15 mouse cellular contexts compared by ENCODE assay signal in genomic region chr15:27683206-27683605, GRCm38 (mm10).
"Had no signal": no experiment of that assay in that cellular context is flagged by ENCODE, and none has a peak within 500 bp of the region (broad histone marks: within the 10 kb centered on the region; RNA-seq: fewer than 3 reads in every experiment).

No protein-coding gene starts in this region.

- H3K36me3 ChIP-seq: limb, embryonic 10.5 days; liver, embryonic 15.5 days; midbrain, embryonic 10.5 days; neural tube, embryonic 13.5 days had no signal

- H3K4me3 ChIP-seq: left cerebral cortex, adult 2 months; limb, embryonic 10.5 days; liver, embryonic 15.5 days; midbrain, embryonic 10.5 days; neural tube, embryonic 13.5 days had no signal

- H3K27ac ChIP-seq: left cerebral cortex, adult 2 months; limb, embryonic 10.5 days; liver, embryonic 15.5 days; midbrain, embryonic 10.5 days; neural tube, embryonic 13.5 days had no signal

- H3K4me2 ChIP-seq: liver, embryonic 11.5 days; liver, embryonic 15.5 days; neural tube, embryonic 13.5 days had no signal

- ATAC-seq: hindbrain, embryonic 16.5 days; inflammation-experienced regulatory T-cells, adult 6 months; intestine, postnatal 0 days; midbrain, embryonic 16.5 days had no signal

- H3K9me3 ChIP-seq: limb, embryonic 10.5 days; liver, embryonic 15.5 days; midbrain, embryonic 10.5 days; neural tube, embryonic 13.5 days had no signal

- H3K9ac ChIP-seq: liver, embryonic 15.5 days; neural tube, embryonic 13.5 days had no signal

- DNase-seq: lung, adult 2 months; lung, postnatal 36 days; right cerebral cortex, postnatal 4 days; thymus, adult 2 months; thymus, postnatal 25 days had no signal
